Mouse (Mus musculus): ENCODE data around the gene Tsc22d1.

GRCm38 (mm10) chr14:76521308-76521707 lies 106.5 kb downstream of the Tsc22d1 start:
- TF ChIP-seq CTCF (IDR thresholded peaks at IDR 0.05; ENCODE audit: extremely low read depth, insufficient read depth, low read length) (no peak), POLR2A (IDR thresholded peaks at IDR 0.05; ENCODE audit: extremely low read depth, insufficient read depth, low read length) (no peak)

Measured in cortical plate, adult 2 months (tissue).